In genomic region chr10:83861574-83862190, GRCm38 (mm10) we compare ENCODE assay signal across 8 mouse cellular contexts.
DNase-seq lines count a peak whose midpoint lies in the region; ATAC-seq and TF ChIP-seq lines count a peak whose summit lies in the region.

No protein-coding gene starts in this region.

- TF ChIP-seq POLR2A in brain, embryonic 14.5 days (IDR thresholded peaks at IDR 0.05; ENCODE audit: borderline replicate concordance, extremely low read depth, insufficient read depth, insufficient read length, poor library complexity, severe bottlenecking): no peak

- H3K27me3 ChIP-seq in lung, postnatal 0 days (replicated peaks; ENCODE audit: insufficient read depth, low read length): no peaks in the 10 kb centered on the region

- H3K27ac ChIP-seq in layer of hippocampus, adult 2 months: no peak overlapping the region
- H3K27ac ChIP-seq in lung, postnatal 0 days (ENCODE audit: low read length): no peak overlapping the region

- peak; percentile 42 for DNase-seq in embryo, embryonic 10 days (ENCODE audit: low spot score)
- DNase-seq in embryo, embryonic 9.5 days (ENCODE audit: extremely low spot score): no peak
- peak; percentile 6 for DNase-seq in layer of hippocampus, adult 9-11 months
- no peak for DNase-seq in layer of hippocampus, adult 2 months (ENCODE audit: low spot score in 2 of 2)
- peak; percentile 63 for DNase-seq in brain, embryonic 14.5 days (ENCODE audit: low read depth)
- DNase-seq in lung, postnatal 0 days (ENCODE audit: low spot score): peak; percentile 26
- no peak for DNase-seq in ovary, postnatal 14 days (ENCODE audit: low spot score)

- TF ChIP-seq CTCF in layer of hippocampus, adult 2 months (conservative IDR thresholded peaks at IDR 0.05): no peak
- TF ChIP-seq CTCF in brain, embryonic 14.5 days (IDR thresholded peaks at IDR 0.05; ENCODE audit: borderline replicate concordance, extremely low read depth, insufficient read depth, insufficient read length): no peak
- no peak for TF ChIP-seq CTCF in lung, postnatal 0 days (IDR thresholded peaks at IDR 0.05)

- ATAC-seq in lung, postnatal 0 days: no peak
- ATAC-seq in megakaryocyte, adult 5-6 weeks (ENCODE audit: poor library complexity, severe bottlenecking): no peak

- no peak overlapping the region for H3K9ac ChIP-seq in lung, postnatal 0 days (replicated peaks; ENCODE audit: low read depth)

- no peak for TF ChIP-seq EP300 in lung, postnatal 0 days (IDR thresholded peaks at IDR 0.05)

- no peak overlapping the region for H3K4me2 ChIP-seq in lung, postnatal 0 days (replicated peaks; ENCODE audit: low read depth, low read length)

- no peaks in the 10 kb centered on the region for H3K9me3 ChIP-seq in lung, postnatal 0 days (ENCODE audit: low read length)

- 48% methylated on average over 5 of the region's 5 CpGs for WGBS in lung, postnatal 0 days

- no peaks in the 10 kb centered on the region for H3K36me3 ChIP-seq in lung, postnatal 0 days (ENCODE audit: insufficient read depth, low read length)

- peaks cover 4% of the 10 kb centered on the region; the same call in 1 of the 2 replicates for H3K4me1 ChIP-seq in lung, postnatal 0 days (ENCODE audit: insufficient read depth, low read depth, low read length)

- no peak overlapping the region for H3K4me3 ChIP-seq in layer of hippocampus, adult 2 months
- no peak overlapping the region for H3K4me3 ChIP-seq in lung, postnatal 0 days (ENCODE audit: low read depth, low read length)

Comparison
In these comparisons a context has a peak if more than half of its experiments do, and no peak if none do; other contexts are left out.
1. DNase-seq: peak in embryo, embryonic 10 days (single experiment), layer of hippocampus, adult 9-11 months (single experiment), brain, embryonic 14.5 days (single experiment) and lung, postnatal 0 days (single experiment); none in embryo, embryonic 9.5 days (single experiment), layer of hippocampus, adult 2 months (0 of 2) and ovary, postnatal 14 days (single experiment).